Mouse (Mus musculus): ENCODE data around the gene Calml4. TPM values are rescaled to one million over a fixed set of nuclear protein-coding genes. Genes with fewer than 3 reads are reported as not detected.
"Not testable (repeated sequence)": the region's sequence is repeated elsewhere in the genome, so short reads cannot be mapped to it uniquely, and the experiment has no call there.

Gene Calml4
- polyA plus RNA-seq (2017; shearing (Covaris generic)), result not detected

- no peak for ATAC-seq
Observed at GRCm38 (mm10) chr9:62857719-62858261, at the start of gene Calml4. Gene Calml4, plus strand, starts transcription at chr9:62858080.

- ATAC-seq, result no peak
Observed at GRCm38 (mm10) chr9:62810095-62810494, 47.8 kb upstream of the Calml4 start.

GRCm38 (mm10) chr9:62810543-62811515 is 47.1 kb upstream of the Calml4 start:
- ATAC-seq, result peak; percentile 33

GRCm38 (mm10) chr9:62811516-62812121 is 46.3 kb upstream of the Calml4 start, which contains the start of gene Fem1b:
Gene Fem1b, minus strand, starts transcription at chr9:62811934.
- peak; percentile 77 for ATAC-seq

- no peak for ATAC-seq
Observed at GRCm38 (mm10) chr9:62812216-62813049, 45.4 kb upstream of the Calml4 start.

- no peak for ATAC-seq
Observed at GRCm38 (mm10) chr9:62814751-62815150, 43.1 kb upstream of the Calml4 start.

GRCm38 (mm10) chr9:62816323-62817098 is 41.4 kb upstream of the Calml4 start:
- no peak for ATAC-seq

- no peak for ATAC-seq
Observed at GRCm38 (mm10) chr9:62817099-62817571, 40.7 kb upstream of the Calml4 start.

GRCm38 (mm10) chr9:62817828-62818614 is 39.9 kb upstream of the Calml4 start:
- ATAC-seq, result no peak

- no peak for ATAC-seq
Observed at GRCm38 (mm10) chr9:62819494-62819893, 38.4 kb upstream of the Calml4 start.

GRCm38 (mm10) chr9:62819910-62820309 is 38.0 kb upstream of the Calml4 start:
- ATAC-seq, result not testable (repeated sequence)

- no peak for ATAC-seq
Observed at GRCm38 (mm10) chr9:62820829-62821228, 37.1 kb upstream of the Calml4 start.

- ATAC-seq, result no peak
Observed at GRCm38 (mm10) chr9:62821811-62822210, 36.1 kb upstream of the Calml4 start.

- no peak for ATAC-seq
Observed at GRCm38 (mm10) chr9:62825791-62826393, 32.0 kb upstream of the Calml4 start.

GRCm38 (mm10) chr9:62826456-62826855 is 31.4 kb upstream of the Calml4 start:
- no peak for ATAC-seq

- ATAC-seq, result peak; percentile 35
Observed at GRCm38 (mm10) chr9:62827939-62828652, 29.8 kb upstream of the Calml4 start.

- peak; percentile 91 for ATAC-seq
Observed at GRCm38 (mm10) chr9:62828662-62829086, 29.2 kb upstream of the Calml4 start.

GRCm38 (mm10) chr9:62829877-62830276 is 28.0 kb upstream of the Calml4 start:
- no peak for ATAC-seq

GRCm38 (mm10) chr9:62834906-62835305 is 23.0 kb upstream of the Calml4 start:
- ATAC-seq, result no peak

All from activated CD4-positive, CD25-positive, alpha-beta regulatory T cell, adult 4 months (primary cell).